Mouse (Mus musculus): ENCODE results near the gene Cryab. TPM values are rescaled to one million over a fixed set of nuclear protein-coding genes. Genes with fewer than 3 reads are reported as not detected.
A peak's percentile ranks its signal among the peaks of the same experiment; 100 is the strongest.

Gene Cryab
- polyA plus RNA-seq, 1 experiment from 2014 or later: 1,544 TPM

GRCm38 (mm10) chr9:50776162-50776760 lies 25.1 kb downstream of the Cryab start:
- ATAC-seq (no peak), DNase-seq (ENCODE audit: low read depth, low spot score) (no peak)
- ChIA-PET CTCF (interaction anchor here (1.2 kb wide), 1 partner anchor 25 kb away, joined by 3 read pairs; no protein-coding TSS in a partner anchor), POLR2A (no interaction called here)
- no peak for TF ChIP-seq CTCF (IDR thresholded peaks at IDR 0.05)
- in situ Hi-C loops (cut with MboI; ENCODE audit: low pct_unique_long_range_greater_than_20kb): no loop called here
- no peaks in the 10 kb centered on the region for H3K27me3 ChIP-seq

GRCm38 (mm10) chr9:50782155-50782554 lies 31.0 kb downstream of the Cryab start:
- DNase-seq (ENCODE audit: low read depth, low spot score) (no peak), ATAC-seq (no peak)
- in situ Hi-C loops (cut with MboI; ENCODE audit: low pct_unique_long_range_greater_than_20kb): no loop called here
- no peaks in the 10 kb centered on the region for H3K27me3 ChIP-seq
- TF ChIP-seq CTCF (IDR thresholded peaks at IDR 0.05): peak; percentile 81
- CTCF ChIA-PET: interaction anchor here (1.7 kb wide), 1 partner anchor 14 kb away, joined by 6 read pairs; the partner anchor contains the start of gene Fdxacb1
- POLR2A ChIA-PET: no interaction called here

GRCm38 (mm10) chr9:50795266-50795665 lies 44.1 kb downstream of the Cryab start:
- in situ Hi-C loops (cut with MboI; ENCODE audit: low pct_unique_long_range_greater_than_20kb): no loop called here
- no peaks in the 10 kb centered on the region for H3K27me3 ChIP-seq
- DNase-seq (ENCODE audit: low read depth, low spot score) (no peak), ATAC-seq (no peak)
- TF ChIP-seq CTCF (IDR thresholded peaks at IDR 0.05): no peak
- CTCF ChIA-PET: no interaction called here
- POLR2A ChIA-PET: no interaction called here

- CTCF ChIA-PET: no interaction called here
- no peak for TF ChIP-seq CTCF (IDR thresholded peaks at IDR 0.05)
- ATAC-seq (no peak), DNase-seq (ENCODE audit: low read depth, low spot score) (no peak)
- in situ Hi-C loops (cut with MboI; ENCODE audit: low pct_unique_long_range_greater_than_20kb): no loop called here
- no peaks in the 10 kb centered on the region for H3K27me3 ChIP-seq
- POLR2A ChIA-PET: no interaction called here
Observed at GRCm38 (mm10) chr9:50796776-50797175, 45.7 kb downstream of the Cryab start.

GRCm38 (mm10) chr9:50797641-50798040 lies 46.5 kb downstream of the Cryab start:
- no peaks in the 10 kb centered on the region for H3K27me3 ChIP-seq
- no peak for ATAC-seq
- DNase-seq (ENCODE audit: low read depth, low spot score): no peak
- ChIA-PET POLR2A (no interaction called here), CTCF (no interaction called here)
- in situ Hi-C loops (cut with MboI; ENCODE audit: low pct_unique_long_range_greater_than_20kb): no loop called here
- no peak for TF ChIP-seq CTCF (IDR thresholded peaks at IDR 0.05)

- in situ Hi-C loops (cut with MboI; ENCODE audit: low pct_unique_long_range_greater_than_20kb): no loop called here
- DNase-seq (ENCODE audit: low read depth, low spot score): no peak
Observed at GRCm38 (mm10) chr9:50798368-50798767, 47.2 kb downstream of the Cryab start.

GRCm38 (mm10) chr9:50800985-50801384 lies 49.9 kb downstream of the Cryab start:
- ChIA-PET CTCF (interaction anchor here (0.5 to 1.3 kb wide), 3 partner anchors 24 to 201 kb away, joined by 3 read pairs; no protein-coding TSS in a partner anchor), POLR2A (no interaction called here)
- in situ Hi-C loops (cut with MboI; ENCODE audit: low pct_unique_long_range_greater_than_20kb): loop anchor here (25.0 kb wide), 1 partner anchor 486 kb away; the partner anchor contains the start of gene Colca2
- H3K27me3 ChIP-seq: no peaks in the 10 kb centered on the region
- peak; percentile 63 for TF ChIP-seq CTCF (IDR thresholded peaks at IDR 0.05)
- ATAC-seq (no peak), DNase-seq (ENCODE audit: low read depth, low spot score) (peak; percentile 12)

More at GRCm38 (mm10) chr9:50798368-50798767, 47.2 kb downstream of the Cryab start:
- ChIA-PET POLR2A (no interaction called here), CTCF (no interaction called here)
- no peak for TF ChIP-seq CTCF (IDR thresholded peaks at IDR 0.05)
- no peak for ATAC-seq
- H3K27me3 ChIP-seq: no peaks in the 10 kb centered on the region

- POLR2A ChIA-PET: interaction anchor here (0.8 kb wide), 1 partner anchor 25 kb away, joined by 4 read pairs; no protein-coding TSS in a partner anchor
- in situ Hi-C loops (cut with MboI; ENCODE audit: low pct_unique_long_range_greater_than_20kb): loop anchor here (25.0 kb wide), 1 partner anchor 484 kb away; the partner anchor contains the start of gene Colca2
- no peaks in the 10 kb centered on the region for H3K27me3 ChIP-seq
- ATAC-seq (no peak), DNase-seq (ENCODE audit: low read depth, low spot score) (no peak)
- CTCF ChIA-PET: interaction anchor here (2.0 kb wide), 1 partner anchor 16 kb away, joined by 5 read pairs; no protein-coding TSS in a partner anchor
- no peak for TF ChIP-seq CTCF (IDR thresholded peaks at IDR 0.05)
Observed at GRCm38 (mm10) chr9:50803055-50803671, 52.0 kb downstream of the Cryab start.

Other genes starting within 250 kb of the Cryab start
- gene Pts, start 222.6 kb upstream of the Cryab start, polyA plus RNA-seq (2021): 65.9 TPM
- gene Il18, start 196.5 kb upstream of the Cryab start, polyA plus RNA-seq (2021): 3.6 TPM
- gene Bco2, start 196.1 kb upstream of the Cryab start, polyA plus RNA-seq (2021): 0.22 TPM
- gene Tex12, start 190.0 kb upstream of the Cryab start, polyA plus RNA-seq (2021): not detected
- gene Sdhd, start 147.5 kb upstream of the Cryab start, polyA plus RNA-seq (2021): 418 TPM
- gene Timm8b, start 147.4 kb upstream of the Cryab start, polyA plus RNA-seq (2021): 247 TPM
- 8.2 TPM for gene Pih1d2, start 134.0 kb upstream of the Cryab start, polyA plus RNA-seq (2021)
- gene Nkapd1, start 133.9 kb upstream of the Cryab start, polyA plus RNA-seq (2021): 25.4 TPM
- gene Dlat, start 91.5 kb upstream of the Cryab start, polyA plus RNA-seq (2021): 134 TPM
- gene Dixdc1, start 11.8 kb upstream of the Cryab start, polyA plus RNA-seq (2021): 14.6 TPM
- 33.1 TPM for gene 2310030G06Rik, start 4.8 kb upstream of the Cryab start, polyA plus RNA-seq (2021)
- 12.9 TPM for gene Hspb2, start 1.0 kb downstream of the Cryab start, polyA plus RNA-seq (2021)
- gene Fdxacb1, start 16.9 kb downstream of the Cryab start, polyA plus RNA-seq (2021): 6.5 TPM
- 27.5 TPM for gene Alg9, start 23.7 kb downstream of the Cryab start, polyA plus RNA-seq (2021)
- 28.6 TPM for gene 1110032A03Rik, start 24.2 kb downstream of the Cryab start, polyA plus RNA-seq (2021)
- 34.9 TPM for gene Ppp2r1b, start 94.0 kb downstream of the Cryab start, polyA plus RNA-seq (2021)

All from Patski (cell line).